In genomic region chrX:162599666-162600065, GRCm38 (mm10) we compare ENCODE assay signal across 18 mouse cellular contexts.
"Had no signal": no experiment of that assay in that cellular context is flagged by ENCODE, and none has a peak within 500 bp of the region (broad histone marks: within the 10 kb centered on the region; RNA-seq: fewer than 3 reads in every experiment).

No protein-coding gene starts in this region.

- H3K27me3 ChIP-seq: neural tube, embryonic 12.5 days had no signal

- H3K9me3 ChIP-seq: midbrain, embryonic 13.5 days; neural tube, embryonic 12.5 days had no signal

- DNase-seq: lung, adult 18-20 months; lung, embryonic 14.5 days; lung, postnatal 10 days; lung, postnatal 4 days; retina, postnatal 1 day; right cerebral cortex, adult 18-20 months; right cerebral cortex, postnatal 25 days; right cerebral cortex, postnatal 4 days; spleen, adult 18-20 months; thymus, adult 18-20 months; thymus, postnatal 14 days; thymus, postnatal 36 days had no signal

- H3K4me1 ChIP-seq: midbrain, embryonic 13.5 days; neural tube, embryonic 12.5 days had no signal

- H3K4me3 ChIP-seq: midbrain, embryonic 13.5 days; myocyte; neural tube, embryonic 12.5 days had no signal

- ATAC-seq: midbrain, embryonic 13.5 days; midbrain, embryonic 16.5 days had no signal

- H3K27ac ChIP-seq: liver, embryonic 14.5 days; midbrain, embryonic 13.5 days; neural tube, embryonic 12.5 days had no signal

- H3K9ac ChIP-seq: liver, embryonic 14.5 days; lung, embryonic 14.5 days; midbrain, embryonic 13.5 days; neural tube, embryonic 12.5 days had no signal

- H3K4me2 ChIP-seq: lung, embryonic 14.5 days; midbrain, embryonic 11.5 days; midbrain, embryonic 13.5 days; neural tube, embryonic 12.5 days had no signal

- H3K36me3 ChIP-seq: midbrain, embryonic 13.5 days; neural tube, embryonic 12.5 days had no signal
